Mouse (Mus musculus): ENCODE data around the gene Shoc2. TPM values are rescaled to one million over a fixed set of nuclear protein-coding genes. Genes with fewer than 3 reads are reported as not detected.

Gene Shoc2
- polyA plus RNA-seq (2012; fragmentation: generic; extraction: Trizol) = 1 to 10 TPM in 1 of 2 experiments, under 1 TPM in 1; 0.85 to 7.1 TPM

GRCm38 (mm10) chr19:53943802-53944785, at the start of gene Shoc2, which contains the start of gene Bbip1:
TSS of gene Shoc2 (plus strand) at chr19:53944306.
TSS of gene Bbip1 (minus strand) at chr19:53944627.

GRCm38 (mm10) chr19:54043851-54044250, 99.7 kb downstream of the Shoc2 start, which contains the start of gene Adra2a:
TSS of gene Adra2a (plus strand) at chr19:54044151.

Other genes with a start within 250 kb of the Shoc2 start
- 10 to 100 TPM in 1 of 2 experiments, under 1 TPM in 1; 0.30 to 20.4 TPM for gene Pdcd4, start 52.1 kb upstream of the Shoc2 start, polyA plus RNA-seq (2012; fragmentation: generic; extraction: Trizol)
- gene Bbip1, start 321 bp downstream of the Shoc2 start, polyA plus RNA-seq (2012; fragmentation: generic; extraction: Trizol) = 10 to 100 TPM in 1 of 2 experiments, 1 to 10 TPM in 1; 3.8 to 32.3 TPM
- under 1 TPM; 0.02 to 0.17 TPM for gene Adra2a, start 99.8 kb downstream of the Shoc2 start, polyA plus RNA-seq (2012; fragmentation: generic; extraction: Trizol)